Mouse (Mus musculus) layer of hippocampus, postnatal 14 days (tissue): ENCODE data around the gene Mob2. TPM values are rescaled to one million over a fixed set of nuclear protein-coding genes. Genes with fewer than 3 reads are reported as not detected.

Experiments used
- DNase-seq, 2 experiments: peaks; one replicate each; pipeline ENCODE4 v3.0.0; 2021 to 2022; ENCODE audit warnings: low spot score in 2 of 2, mixed read lengths in 1 of 2
- long read RNA-seq, 2 experiments: library from polyadenylated mRNA; stranded (forward); transcript quantifications; one replicate each; pipeline ENCODE4 v2.0.0; 2021
- total RNA-seq, 2 experiments: library from RNA; stranded (reverse); gene quantifications; 2 replicates each; pipeline ENCODE4 v1.2.3; 2021

Mob2 gene
- total RNA-seq: 10 to 100 TPM; 23.6 to 27.1 TPM
- long read RNA-seq, experiment 1, transcript Mob2-201 (5 exons, 1,490 nt): major isoform, 20 of 46 reads
- long read RNA-seq, experiment 1, transcript Mob2-206 (5 exons, 2,140 nt): minor isoform, 5 of 46 reads
- long read RNA-seq, experiment 1, partial matches to known transcripts: 2 of 46 reads
- long read RNA-seq, experiment 1, other reads (novel, unspliced or antisense): 17 of 46 reads
- long read RNA-seq, experiment 2, transcript Mob2-201 (5 exons, 1,490 nt): major isoform, 22 of 68 reads
- long read RNA-seq, experiment 2, partial matches to known transcripts: 2 of 68 reads
- long read RNA-seq, experiment 2, other reads (novel, unspliced or antisense): 40 of 68 reads

- DNase-seq: peak; percentile 83 to 89
Observed at GRCm38 (mm10) chr7:142060931-142061565, at the start of gene Mob2. TSS of gene Mob2 (minus strand) at chr7:142061065.

- DNase-seq: no peak
Observed at GRCm38 (mm10) chr7:142104747-142105146, 43.9 kb upstream of the Mob2 start.

- DNase-seq: peak; percentile 70 to 79
Observed at GRCm38 (mm10) chr7:142097776-142098175, 36.9 kb upstream of the Mob2 start.

- no peak for DNase-seq
Observed at GRCm38 (mm10) chr7:142096701-142097100, 35.8 kb upstream of the Mob2 start.

DNA sequence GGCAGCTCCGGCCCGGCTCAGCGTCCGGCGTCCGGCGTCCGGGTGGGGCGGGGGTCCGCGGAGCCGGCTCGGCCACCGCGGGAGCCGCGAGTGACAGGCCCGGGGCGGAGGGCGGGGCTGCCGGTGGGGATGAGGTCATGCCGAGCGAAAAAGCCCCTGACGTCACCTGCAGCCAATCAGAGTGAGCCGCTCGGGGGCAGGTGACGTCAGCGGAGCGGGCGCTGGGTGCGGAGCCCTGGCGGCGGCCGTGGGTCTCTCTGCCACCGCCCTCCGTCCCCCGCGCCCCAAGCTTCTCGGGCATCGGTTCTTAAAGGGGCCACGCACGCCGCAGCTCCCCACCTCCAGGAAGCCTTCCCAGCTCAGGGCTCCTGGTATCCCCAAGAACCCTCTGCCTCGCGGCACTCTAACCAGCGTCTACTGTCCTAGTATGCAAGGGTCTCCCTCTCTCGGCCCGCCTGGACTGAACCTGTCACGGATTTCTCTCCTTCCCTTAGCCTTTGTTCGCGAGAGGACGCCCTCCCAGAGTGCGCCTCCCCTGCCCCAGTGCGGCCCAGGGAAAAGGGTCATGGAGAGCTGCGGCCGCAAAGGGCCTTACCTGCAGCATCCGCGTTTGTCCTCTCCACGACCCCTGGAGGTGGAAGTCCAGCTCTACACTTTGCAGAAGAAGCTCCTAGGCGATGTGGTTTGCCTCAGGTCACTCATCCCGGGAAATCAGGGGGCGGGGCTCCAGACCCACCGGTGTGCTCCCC lies 34.5 kb upstream of the Mob2 start, which contains the start of gene Dusp8:
Gene Dusp8, minus strand, starts transcription at position 661 of the 749 bp plus-strand sequence.
- DNase-seq: peak; percentile 95

- DNase-seq: peak in 1 of 2 experiments; percentile 64
Observed at GRCm38 (mm10) chr7:142094301-142095143, 33.7 kb upstream of the Mob2 start.

GRCm38 (mm10) chr7:142093696-142094240 lies 32.9 kb upstream of the Mob2 start:
- DNase-seq: no peak

DNA sequence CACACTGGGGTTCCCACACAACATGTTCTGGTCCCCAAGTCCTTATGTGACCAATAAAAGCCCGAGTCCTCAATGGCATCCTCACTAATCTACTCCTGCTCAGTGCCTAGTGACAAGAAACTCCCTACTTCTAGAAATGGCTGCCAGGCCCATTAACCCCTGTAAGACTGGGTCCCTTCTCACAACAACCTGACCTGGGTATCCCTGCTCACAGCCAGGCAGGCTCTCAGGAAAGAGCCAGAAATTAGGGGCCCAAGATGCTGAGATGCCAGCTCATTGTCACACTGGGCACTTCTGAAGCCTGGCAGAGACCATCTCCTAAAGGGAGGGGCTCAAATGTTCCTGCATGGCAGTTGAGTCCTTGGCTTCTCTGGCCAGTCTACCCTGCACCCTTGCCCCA lies 32.1 kb upstream of the Mob2 start:
- DNase-seq: no peak

DNA sequence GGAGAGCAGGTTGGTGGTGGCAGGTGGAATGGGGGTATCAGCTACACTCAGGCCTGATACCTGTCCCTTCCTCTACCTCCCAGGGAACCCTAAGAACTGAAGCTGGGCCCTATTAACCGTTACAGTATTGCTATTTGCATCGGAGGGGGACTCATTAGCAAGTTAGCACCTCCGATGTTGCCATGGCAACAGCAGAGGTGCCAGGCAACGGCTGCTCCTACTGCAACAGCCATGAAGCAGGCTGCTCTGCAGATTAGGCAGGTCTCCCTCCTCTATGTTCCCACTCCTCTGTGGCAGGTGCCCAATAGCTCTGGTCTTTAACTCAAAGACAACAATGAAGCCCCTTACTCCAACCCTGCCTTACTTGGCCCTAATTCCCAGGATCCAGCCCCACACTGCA lies 31.0 kb upstream of the Mob2 start:
- DNase-seq: peak; percentile 66 to 70

GRCm38 (mm10) chr7:142089648-142090447 lies 29.0 kb upstream of the Mob2 start:
- no peak for DNase-seq

- DNase-seq: peak; percentile 54 to 68
Observed at GRCm38 (mm10) chr7:142088886-142089285, 28.0 kb upstream of the Mob2 start.

DNA sequence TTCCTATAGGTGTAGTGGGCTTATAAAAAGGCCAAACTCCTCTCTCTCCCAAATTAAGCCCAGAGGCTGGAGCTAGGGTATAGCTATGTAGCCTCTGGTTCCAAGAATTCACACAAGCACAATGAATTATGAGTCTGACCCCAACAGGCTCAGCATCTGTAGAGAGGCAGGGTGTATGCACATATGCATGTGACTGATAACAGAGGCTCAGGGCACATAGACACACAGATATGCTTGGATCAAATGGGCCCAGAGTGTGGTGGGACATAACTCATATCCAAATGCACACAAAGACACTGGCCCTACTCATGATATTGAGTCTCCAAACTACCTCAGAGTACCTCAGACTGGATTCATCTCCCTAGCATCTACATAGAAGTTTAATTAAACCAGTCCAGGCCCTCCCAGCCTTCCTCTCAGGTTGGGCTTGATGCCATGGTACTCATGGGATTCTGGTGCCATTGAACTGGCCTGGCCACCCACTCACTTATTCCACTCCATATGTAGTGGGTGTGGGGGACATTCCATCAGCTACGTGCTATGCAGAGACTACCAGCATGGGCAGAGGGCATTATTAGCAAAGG lies 26.3 kb upstream of the Mob2 start:
- DNase-seq: no peak

DNA sequence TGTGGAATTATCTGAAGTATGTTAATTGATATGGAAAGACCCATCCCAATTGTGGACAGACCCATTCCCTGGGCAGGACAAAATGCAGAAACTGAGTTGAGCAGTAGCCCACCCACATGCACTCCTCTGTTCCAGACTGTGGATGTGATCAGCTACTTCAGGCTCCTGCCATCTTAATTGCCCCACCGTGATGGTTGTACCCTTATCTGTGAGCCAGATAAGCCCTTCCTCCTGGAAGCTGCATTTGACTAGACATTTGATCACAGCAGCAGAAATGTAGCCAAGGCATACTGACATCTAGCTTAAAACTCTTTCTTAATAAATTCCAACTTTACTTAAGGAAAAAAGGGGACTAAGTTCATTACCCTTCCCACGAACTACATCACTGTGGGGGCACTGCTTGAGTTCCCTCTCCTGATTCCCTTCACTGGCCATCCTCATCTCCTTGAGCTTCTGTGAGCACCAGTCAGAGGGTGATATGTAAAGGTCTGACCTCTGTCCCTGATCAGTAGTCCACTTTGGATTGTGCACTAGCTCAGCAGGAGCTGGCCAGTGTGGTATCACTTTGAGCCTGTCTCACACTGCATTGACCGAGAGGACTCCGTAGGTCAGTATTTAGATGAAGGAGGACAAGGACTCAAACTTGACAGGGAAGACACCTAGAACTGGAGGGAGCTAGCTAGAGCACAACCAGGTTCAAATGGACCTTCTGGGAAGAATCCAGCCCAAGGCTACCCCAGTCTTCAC lies 25.5 kb upstream of the Mob2 start:
- no peak for DNase-seq

- peak; percentile 57 to 74 for DNase-seq
Observed at GRCm38 (mm10) chr7:142084820-142085219, 24.0 kb upstream of the Mob2 start.

DNA sequence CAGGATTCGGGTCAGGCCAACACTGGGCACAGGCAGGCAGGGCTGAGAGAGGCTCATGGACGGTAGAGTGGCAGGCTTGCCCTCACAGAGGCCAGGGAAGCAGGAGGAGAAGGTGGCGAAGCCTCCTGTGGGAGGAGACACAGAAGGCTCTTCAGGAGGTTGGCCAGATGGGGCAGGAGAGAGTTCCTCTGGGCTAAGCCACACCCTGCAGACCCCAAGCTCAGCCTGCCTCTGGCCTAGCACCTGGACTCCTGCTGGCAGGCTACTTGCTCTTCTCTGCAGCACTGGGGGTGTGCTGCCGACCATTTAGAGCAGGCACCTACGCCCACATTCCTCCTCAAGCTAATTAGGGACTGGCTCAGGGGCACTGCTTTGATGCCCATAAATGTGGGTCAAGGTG lies 23.5 kb upstream of the Mob2 start:
- DNase-seq: no peak

GRCm38 (mm10) chr7:142083588-142084317 lies 22.9 kb upstream of the Mob2 start:
- DNase-seq: no peak

DNA sequence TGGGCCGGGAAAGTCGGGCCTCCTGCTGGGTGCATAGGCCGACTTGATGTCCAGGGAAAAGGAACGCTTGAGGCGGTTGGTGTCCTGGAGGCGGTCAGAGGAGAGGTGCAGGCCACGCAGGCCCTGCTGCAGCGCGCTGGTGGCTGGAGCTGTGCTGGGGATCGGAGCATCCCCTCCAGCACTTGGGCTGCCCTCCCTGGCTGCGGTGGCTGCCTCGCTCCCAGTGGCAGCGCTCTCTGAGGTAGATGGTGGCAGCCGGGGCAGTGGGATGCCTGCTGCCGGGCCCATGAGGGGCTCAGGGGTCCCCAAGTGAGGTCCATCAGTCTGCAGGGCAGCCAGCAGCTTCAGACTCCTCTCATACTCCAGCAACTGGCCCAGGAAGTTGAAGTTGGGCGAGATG lies 21.7 kb upstream of the Mob2 start:
- no peak for DNase-seq

GRCm38 (mm10) chr7:142082179-142082578 lies 21.3 kb upstream of the Mob2 start:
- DNase-seq: no peak
